Mouse (Mus musculus) thymus, postnatal 10 days (tissue): ENCODE measurements around the gene Myt1l.

Experiments
- DNase-seq, 2 experiments: peaks; one replicate each; pipeline ENCODE4 v3.0.0; 2021; ENCODE audit warnings: low spot score in 2 of 2

Gene Myt1l

DNA sequence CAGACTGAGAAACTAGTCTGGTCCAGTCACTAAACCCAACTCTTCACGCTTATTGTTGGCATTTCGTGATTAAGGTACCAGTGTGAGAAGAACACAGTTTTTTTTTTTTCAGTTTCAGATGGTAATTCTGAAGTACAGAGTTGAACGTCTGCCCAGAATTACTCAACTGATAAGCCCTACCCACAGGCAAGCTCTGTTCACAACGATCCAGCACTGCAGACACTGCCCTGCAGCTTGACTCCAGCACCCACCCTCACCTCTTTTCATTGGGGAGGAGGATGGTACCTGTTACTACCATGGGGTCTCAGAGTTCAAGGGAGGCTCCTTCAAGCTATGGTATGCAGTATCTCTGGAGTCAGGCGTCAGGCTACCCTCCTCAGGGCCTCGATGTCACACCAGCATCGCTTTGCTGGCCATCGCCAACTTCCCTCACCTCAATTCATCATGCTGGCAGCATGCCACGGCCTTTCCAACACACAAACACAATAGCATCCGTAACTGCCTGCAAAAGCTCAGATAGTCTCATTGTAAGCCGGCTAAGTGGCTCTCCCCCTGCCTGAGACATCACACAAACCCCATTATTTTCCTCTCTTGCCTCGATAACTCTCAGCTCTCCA, 281.5 kb downstream of the Myt1l start:
- DNase-seq = no peak

DNA sequence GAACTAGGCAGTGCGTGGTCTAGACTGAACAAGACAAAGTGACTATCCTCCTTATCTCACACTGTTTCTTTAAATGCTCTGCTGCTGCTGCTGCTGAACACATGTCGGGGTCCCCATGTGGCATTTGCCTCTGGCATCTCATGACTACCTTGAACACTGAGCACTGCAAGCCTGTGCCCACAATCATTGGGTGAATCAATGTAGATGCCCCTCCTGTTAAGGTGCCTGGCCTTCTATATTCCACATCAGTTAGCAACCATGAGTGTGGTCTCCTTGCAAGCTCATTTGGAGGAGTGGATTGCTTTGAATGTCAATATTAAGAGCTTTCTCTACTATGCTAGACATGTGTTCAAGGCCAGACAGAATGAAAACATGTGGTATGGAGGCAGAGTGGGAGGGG, 287.3 kb downstream of the Myt1l start:
- DNase-seq = no peak

- DNase-seq = no peak
Observed at GRCm38 (mm10) chr12:29816130-29816529, 287.9 kb downstream of the Myt1l start.

GRCm38 (mm10) chr12:29816761-29817160, 288.6 kb downstream of the Myt1l start:
- no peak for DNase-seq

- no peak for DNase-seq
Observed at GRCm38 (mm10) chr12:29822216-29822615, 294.0 kb downstream of the Myt1l start.

DNA sequence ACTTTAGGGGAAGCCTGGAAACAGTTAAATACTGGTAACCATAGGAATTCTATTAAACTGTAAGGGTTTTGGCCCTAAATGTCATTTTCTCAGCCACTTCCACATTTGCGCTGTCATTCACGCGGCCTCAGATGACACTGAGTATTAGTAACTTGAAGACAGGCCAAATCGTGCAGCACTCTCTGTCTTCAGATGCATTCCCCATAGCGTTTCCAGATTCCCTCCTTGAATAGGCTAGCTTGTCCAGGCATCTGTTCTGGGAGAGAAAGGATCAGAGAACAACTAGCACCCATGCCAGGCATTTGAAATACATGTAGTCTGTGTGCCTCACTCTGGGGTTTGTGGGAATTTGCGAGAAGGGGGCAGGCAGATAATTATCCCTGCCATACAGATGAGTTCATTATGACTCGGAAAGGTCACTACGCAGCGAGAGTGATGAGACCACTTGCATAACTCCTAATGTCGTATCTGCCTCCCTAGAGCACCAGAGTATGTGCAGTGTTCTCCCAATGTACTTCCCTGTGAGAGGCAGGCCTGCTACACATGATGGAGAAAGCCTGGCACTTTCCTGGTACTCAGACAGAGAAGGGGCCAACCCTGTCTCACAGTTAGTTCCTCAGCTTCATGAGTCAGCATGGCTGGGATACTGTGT, 295.7 kb downstream of the Myt1l start:
- DNase-seq = no peak

DNA sequence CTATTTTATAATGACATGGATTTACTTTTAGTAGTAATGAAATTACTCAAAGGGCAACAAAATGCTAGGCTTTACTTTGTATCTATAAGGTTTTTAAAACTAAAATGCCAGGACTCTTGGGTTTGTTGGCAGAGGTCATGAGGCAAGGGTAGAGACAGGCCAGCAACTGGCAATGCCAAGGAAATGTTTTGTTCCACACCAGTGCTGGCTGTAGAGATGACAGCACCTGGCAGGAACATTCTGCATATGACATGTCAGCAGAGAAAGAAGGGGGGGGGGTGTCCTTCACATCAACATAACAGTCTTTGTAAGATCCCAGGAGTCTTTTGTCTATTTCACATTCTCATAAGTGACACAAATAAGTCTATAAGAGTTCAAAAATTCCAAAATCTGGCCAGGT, 302.4 kb downstream of the Myt1l start:
- no peak for DNase-seq

GRCm38 (mm10) chr12:29831356-29831755, 303.2 kb downstream of the Myt1l start:
- DNase-seq = no peak

DNA sequence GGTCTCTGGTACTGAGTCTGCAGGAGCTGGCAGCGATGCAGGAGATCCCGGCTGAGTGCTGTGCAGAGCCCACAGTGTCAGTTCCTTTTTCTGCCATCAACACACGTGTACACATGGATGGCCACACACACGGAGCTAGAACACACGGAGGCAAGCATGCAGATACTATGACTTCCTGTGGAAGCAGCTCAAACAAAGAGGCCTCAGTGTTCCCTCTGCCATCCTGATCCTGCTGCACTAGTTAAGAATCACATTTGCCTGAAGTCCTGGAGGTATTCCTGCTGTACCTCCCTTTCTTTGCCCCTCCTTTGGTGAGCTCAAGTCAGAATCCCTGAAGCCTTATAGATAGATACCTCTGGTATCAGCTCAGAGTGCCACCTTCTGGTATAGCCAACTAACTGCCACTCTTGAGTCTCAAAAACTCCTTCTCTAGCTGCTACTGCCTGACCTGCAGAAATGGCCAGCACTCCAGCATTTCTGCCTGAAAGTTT, 309.2 kb downstream of the Myt1l start:
- DNase-seq = no peak

DNA sequence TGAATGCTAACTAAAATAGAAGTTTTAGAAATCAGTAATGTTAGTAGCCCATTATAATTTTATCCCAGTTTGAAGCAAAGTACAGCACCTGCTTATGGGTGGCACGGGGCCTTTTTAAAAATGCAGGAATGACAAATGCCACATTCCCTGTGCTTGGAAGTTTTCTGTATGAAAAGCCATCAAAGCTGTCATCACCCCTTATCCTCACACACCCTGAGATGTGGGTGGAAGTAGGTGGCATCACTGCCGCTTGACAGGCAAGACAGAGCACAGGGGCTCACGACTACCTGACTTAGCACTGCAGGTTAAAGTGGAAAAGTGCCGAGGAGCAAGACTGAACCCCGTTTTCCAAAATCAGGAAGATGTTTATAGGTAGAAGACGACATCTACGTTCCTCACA, 310.2 kb downstream of the Myt1l start:
- no peak for DNase-seq

DNA sequence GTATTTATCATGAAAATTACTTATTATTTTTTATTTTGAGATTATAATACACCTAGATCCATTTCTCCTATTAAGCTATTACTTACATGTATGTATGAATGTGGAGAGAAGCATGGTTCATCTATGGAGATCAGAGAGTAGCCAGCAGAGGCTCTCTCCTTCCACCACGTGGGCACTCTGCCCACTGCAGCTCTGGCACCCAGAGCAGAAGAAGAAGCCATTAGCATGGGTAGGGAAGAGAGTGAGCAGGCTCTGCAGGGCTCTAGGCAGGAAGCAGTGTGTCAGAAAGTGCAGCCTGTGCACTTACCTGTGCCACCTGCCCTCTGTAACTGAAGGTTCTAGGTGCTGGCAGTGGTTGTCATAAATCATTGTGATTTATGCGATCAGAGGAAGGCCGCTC, 321.8 kb downstream of the Myt1l start:
- DNase-seq = no peak

DNA sequence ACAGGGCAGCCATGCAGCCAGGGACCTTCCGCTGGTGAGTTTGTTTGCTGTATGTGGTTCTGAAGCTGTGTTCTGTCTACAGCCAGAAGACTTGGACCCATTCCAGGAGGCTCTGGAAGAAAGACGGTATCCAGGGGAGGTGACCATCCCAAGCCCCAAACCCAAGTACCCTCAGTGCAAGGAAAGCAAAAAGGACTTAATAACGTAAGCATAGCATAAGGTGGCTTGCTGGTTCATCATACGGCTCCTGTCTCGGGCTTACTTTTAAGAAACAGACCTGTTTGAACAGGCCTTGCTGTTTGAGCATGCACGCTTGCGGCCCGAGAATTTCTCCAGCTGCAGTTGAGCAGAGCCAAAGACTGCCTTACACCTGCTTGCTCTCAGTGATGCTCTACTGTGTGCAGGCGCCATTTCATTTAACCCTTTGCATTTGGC, 326.0 kb downstream of the Myt1l start:
- no peak for DNase-seq

DNA sequence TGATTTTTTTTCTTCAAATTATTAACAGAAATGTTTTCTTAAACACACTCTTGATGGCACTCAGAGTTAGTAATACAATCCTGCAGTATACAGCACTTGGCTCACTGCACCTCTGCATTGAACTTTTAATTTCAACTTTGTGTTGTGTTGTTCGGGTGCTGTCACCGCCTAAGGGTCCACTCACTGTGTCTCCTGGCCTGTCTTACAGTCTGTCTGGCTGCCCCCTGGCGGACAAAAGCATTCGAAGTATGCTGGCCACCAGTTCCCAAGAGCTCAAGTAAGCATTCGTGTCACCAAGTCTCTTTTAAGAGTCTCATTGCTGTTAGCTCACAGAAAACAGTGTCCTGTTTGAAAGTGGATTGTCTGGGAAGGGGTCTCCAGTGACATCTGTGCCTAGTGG, 326.8 kb downstream of the Myt1l start:
- peak in 1 of 2 experiments; percentile 16 for DNase-seq

- no peak for DNase-seq
Observed at GRCm38 (mm10) chr12:29860986-29861385, 332.8 kb downstream of the Myt1l start.

GRCm38 (mm10) chr12:29868295-29868694, 340.1 kb downstream of the Myt1l start:
- DNase-seq = no peak

- no peak for DNase-seq
Observed at GRCm38 (mm10) chr12:29868781-29869180, 340.6 kb downstream of the Myt1l start.

- no peak for DNase-seq
Observed at GRCm38 (mm10) chr12:29872156-29872815, 344.1 kb downstream of the Myt1l start.

DNA sequence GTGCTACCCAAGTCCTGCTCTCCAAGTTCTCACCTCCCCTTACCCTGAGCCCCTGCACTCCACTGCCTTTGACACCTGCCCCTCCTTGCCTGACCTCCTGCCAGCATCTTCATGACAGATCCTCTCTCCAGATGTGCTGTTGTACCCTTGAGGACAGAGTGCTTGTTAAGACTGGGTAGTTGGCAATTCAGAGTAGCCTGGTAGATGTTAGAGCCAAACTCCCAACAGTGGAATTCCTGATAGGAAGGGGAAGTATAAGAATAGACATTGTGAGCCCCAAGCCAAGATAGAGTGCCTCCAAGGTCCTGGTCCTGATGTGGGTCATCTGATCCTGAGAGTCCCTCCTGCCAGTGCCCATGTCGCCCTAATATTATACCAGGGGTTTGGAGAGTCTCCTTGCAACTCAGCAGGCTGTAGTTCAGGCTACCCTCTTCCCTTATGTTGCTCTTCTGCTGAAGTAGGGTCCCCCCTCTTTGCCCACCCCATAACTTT, 345.1 kb downstream of the Myt1l start:
- no peak for DNase-seq

DNA sequence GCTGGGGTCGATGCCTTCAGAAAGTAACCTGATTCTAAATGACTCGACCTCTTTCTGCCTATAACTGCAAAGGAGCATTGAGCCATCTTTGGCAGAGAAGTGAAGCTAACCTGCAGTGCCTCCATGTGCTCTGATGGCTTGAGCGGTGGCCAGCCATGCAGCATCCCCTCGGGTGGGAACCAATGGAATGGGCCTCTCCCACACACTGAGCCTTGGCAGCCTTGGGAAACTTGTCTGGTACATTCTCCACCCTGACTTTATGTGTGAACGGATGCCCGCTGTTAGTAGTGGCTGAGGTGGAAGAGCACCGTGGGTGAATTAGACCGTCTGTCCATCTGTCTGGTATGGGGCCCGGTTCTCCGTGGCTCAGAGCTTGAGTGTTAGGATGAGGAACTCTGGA, 349.8 kb downstream of the Myt1l start:
- DNase-seq = no peak

DNA sequence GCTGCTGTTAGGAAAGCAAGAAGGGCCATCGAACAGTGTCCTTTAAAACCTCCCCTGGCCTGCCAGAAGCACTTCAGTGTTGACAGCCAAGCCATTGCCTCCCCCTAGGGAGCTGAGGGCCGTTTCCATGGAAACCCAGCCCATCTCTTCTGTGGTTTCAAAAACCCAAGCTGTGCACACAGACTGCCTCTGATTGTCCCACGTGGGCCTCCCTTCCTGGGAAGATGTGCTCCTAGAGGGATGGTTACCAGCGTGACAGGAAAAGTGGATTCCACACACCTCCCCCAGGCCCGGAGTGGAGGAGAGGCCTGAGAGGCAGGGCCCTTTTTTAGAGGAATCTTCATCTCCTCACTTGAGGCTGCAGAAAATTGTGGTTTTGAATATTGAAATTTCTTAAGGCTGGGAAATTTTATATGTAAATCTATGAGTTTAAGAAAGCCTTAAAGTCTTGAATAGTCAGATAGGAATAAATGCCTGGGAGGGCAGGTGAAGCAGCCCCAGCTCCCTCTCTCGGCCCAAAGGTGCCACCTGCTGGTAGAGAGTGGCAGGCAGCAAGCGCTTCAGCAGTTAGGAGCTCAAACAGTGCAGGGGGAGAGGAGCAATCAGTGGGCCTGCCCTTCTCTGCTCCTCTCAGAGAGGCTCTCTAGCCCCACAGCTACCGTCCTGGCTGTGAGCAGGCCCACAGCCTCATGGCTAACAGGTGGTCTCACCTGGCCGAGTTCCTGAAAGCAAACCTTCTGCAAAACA, 354.9 kb downstream of the Myt1l start:
- DNase-seq = peak in 1 of 2 experiments; percentile 29

GRCm38 (mm10) chr12:29884376-29884775, 356.2 kb downstream of the Myt1l start:
- no peak for DNase-seq

- DNase-seq = peak in 1 of 2 experiments; percentile 7
Observed at GRCm38 (mm10) chr12:29894669-29895068, 366.5 kb downstream of the Myt1l start.
